Mouse (Mus musculus) midbrain, embryonic 16.5 days (tissue): ENCODE measurements around the gene Lad1. TPM values are rescaled to one million over a fixed set of nuclear protein-coding genes. Genes with fewer than 3 reads are reported as not detected.

ENCODE experiments used
- ATAC-seq: fragments of 200-750 bp; cut with Nextera tagmentation; 2 replicates; pipeline ENCODE4 v1.8.0; 2017; ENCODE audit warnings: moderate TSS enrichment
- H3K27ac ChIP-seq: fragments of 300-500 bp; sonication (generic); 2 replicates; pipeline ENCODE4 v1.5.1; 2014; ENCODE audit warnings: mild to moderate bottlenecking, low read length, mixed read lengths
- H3K27me3 ChIP-seq: fragments of 300-500 bp; sonication (generic); 2 replicates; pipeline ENCODE4 v1.6.1; 2014; ENCODE audit warnings: low read depth, low read length, mixed read lengths; ENCODE audit not compliant: control insufficient read depth, insufficient read depth
- H3K36me3 ChIP-seq: fragments of 300-500 bp; sonication (generic); 2 replicates; pipeline ENCODE4 v1.6.1; 2014; ENCODE audit warnings: mild to moderate bottlenecking, low read length, moderate library complexity, mixed read lengths; ENCODE audit not compliant: control insufficient read depth, insufficient read depth
- H3K4me1 ChIP-seq: fragments of 300-500 bp; sonication (generic); 2 replicates; pipeline ENCODE4 v1.6.1; 2014; ENCODE audit warnings: mild to moderate bottlenecking, low read length, mixed read lengths; ENCODE audit not compliant: control insufficient read depth, insufficient read depth
- H3K4me2 ChIP-seq: fragments of 300-500 bp; sonication (generic); 2 replicates; pipeline ENCODE4 v1.6.1; 2014; ENCODE audit warnings: mild to moderate bottlenecking, low read length, mixed read lengths
- H3K4me3 ChIP-seq: fragments of 300-500 bp; sonication (generic); 2 replicates; pipeline ENCODE4 v1.5.1; 2014; ENCODE audit warnings: low read depth, mild to moderate bottlenecking, low read length, moderate library complexity, mixed read lengths
- H3K9ac ChIP-seq: fragments of 300-500 bp; sonication (generic); 2 replicates; pipeline ENCODE4 v1.6.1; 2014; ENCODE audit warnings: low read depth, low read length, mixed read lengths
- H3K9me3 ChIP-seq: fragments of 300-500 bp; sonication (generic); replicated peaks from 2 replicates; pipeline ENCODE4 v1.6.1; 2014; ENCODE audit warnings: mild to moderate bottlenecking, low read length, mixed read lengths; ENCODE audit not compliant: control insufficient read depth, poor library complexity, severe bottlenecking
- WGBS: fragments of 180-500 bp; shearing (Covaris S2); extraction: QIAGEN DNeasy Blood & Tissue Kit; methylation state at CpG from one replicate; pipeline ENCODE4 v1.1.7; 2014; 5-methylcytosine and 5-hydroxymethylcytosine counted together
- polyA plus RNA-seq: library from polyadenylated mRNA; unstranded; fragments of >200 nt; fragmentation: Nextera tagmentation; extraction: Ambion mirVana; gene quantifications from 2 replicates; pipeline ENCODE4 v1.2.1, GENCODE M21; 2015

Lad1 gene
- polyA plus RNA-seq, result 0.95 and 1.3 TPM in 2 replicates

- ATAC-seq, result peak; percentile 79
- Histone ChIP-seq H3K4me1 (peaks cover 10% of the 10 kb centered on the region; the same call in 1 of the 2 replicates), H3K4me2 (peak within 1 kb of the TSS; percentile 94), H3K9ac (peak within 1 kb of the TSS; percentile 74), H3K27ac (no peak within 1 kb of the TSS), H3K4me3 (peak within 1 kb of the TSS; percentile 60), H3K27me3 (peaks cover 28% of the 10 kb centered on the region), H3K36me3 (no peaks in the 10 kb centered on the region), H3K9me3 (no peaks in the 10 kb centered on the region)
- under 1% methylated on average over 61 of the region's 63 CpGs for WGBS
These were observed at the start of gene Lad1 for GRCm38 (mm10) chr1:135818481-135819086. Gene Lad1 (plus strand): TSS chr1:135818598.

- WGBS, result 80% methylated on average over 7 of the region's 7 CpGs
- no peak overlapping the region for H3K27ac ChIP-seq
These were observed 48.2 kb upstream of the Lad1 start for GRCm38 (mm10) chr1:135770237-135770636.

DNA sequence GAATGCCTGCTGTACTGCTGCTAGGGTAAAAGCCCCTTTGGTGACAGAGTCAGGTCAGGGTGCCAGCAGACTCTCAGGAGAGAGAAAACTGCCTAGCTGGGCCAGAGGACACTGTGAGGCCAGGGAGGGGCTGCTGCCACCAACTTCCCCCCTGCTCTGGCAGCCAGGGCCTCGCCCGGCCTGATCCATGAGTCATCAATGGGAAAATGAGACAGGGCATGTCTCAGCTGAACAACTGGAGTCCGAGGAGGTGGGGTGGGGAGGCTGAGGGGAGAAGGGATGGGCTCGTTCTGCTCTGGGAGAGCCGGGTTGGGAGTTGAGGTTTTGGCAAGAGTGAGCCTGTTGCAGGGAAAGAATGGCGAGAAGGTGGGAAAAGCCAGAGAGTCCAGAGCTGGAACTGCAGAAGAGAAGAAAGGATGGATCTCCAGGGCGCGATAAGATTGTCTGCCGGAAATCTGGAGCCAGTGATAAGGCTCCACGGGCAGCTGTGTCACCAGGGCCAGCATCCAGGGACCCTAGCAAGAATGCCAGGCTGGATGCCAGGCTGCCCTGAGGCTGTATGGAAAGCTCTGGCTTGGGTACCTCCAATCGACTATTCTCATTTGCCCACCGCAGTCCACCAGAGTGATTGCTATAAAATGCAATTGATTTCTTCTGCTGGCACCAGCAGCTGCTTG lies 47.4 kb upstream of the Lad1 start:
- Histone ChIP-seq H3K4me2 (no peak overlapping the region), H3K36me3 (0 out of 2 replicates have a peak, but pooled peaks cover 2% of the 10 kb centered on the region), H3K4me1 (peaks cover 14% of the 10 kb centered on the region), H3K27ac (no peak overlapping the region), H3K9me3 (no peaks in the 10 kb centered on the region), H3K9ac (no peak overlapping the region), H3K27me3 (no peaks in the 10 kb centered on the region), H3K4me3 (no peak overlapping the region)
- 58% methylated on average over 12 of the region's 12 CpGs for WGBS
- ATAC-seq, result no peak

More at GRCm38 (mm10) chr1:135770237-135770636, 48.2 kb upstream of the Lad1 start:
- H3K4me2 ChIP-seq, result no peak overlapping the region
- no peak overlapping the region for H3K4me3 ChIP-seq
- no peaks in the 10 kb centered on the region for H3K9me3 ChIP-seq
- no peak for ATAC-seq
- no peak overlapping the region for H3K9ac ChIP-seq
- H3K36me3 ChIP-seq, result 0 out of 2 replicates have a peak, but pooled peaks cover 2% of the 10 kb centered on the region
- H3K4me1 ChIP-seq, result peaks cover 19% of the 10 kb centered on the region
- no peaks in the 10 kb centered on the region for H3K27me3 ChIP-seq

GRCm38 (mm10) chr1:135771573-135771970 lies 46.8 kb upstream of the Lad1 start:
- H3K27ac ChIP-seq, result peak overlapping the region; percentile 24; the same call in 1 of the 2 replicates
- H3K4me3 ChIP-seq, result no peak overlapping the region
- 71% methylated on average over 8 of the region's 8 CpGs for WGBS
- H3K9me3 ChIP-seq, result no peaks in the 10 kb centered on the region
- 0 out of 2 replicates have a peak, but pooled peaks cover 2% of the 10 kb centered on the region for H3K36me3 ChIP-seq
- H3K9ac ChIP-seq, result no peak overlapping the region
- no peak overlapping the region for H3K4me2 ChIP-seq
- peaks cover 13% of the 10 kb centered on the region for H3K4me1 ChIP-seq
- ATAC-seq, result no peak
- H3K27me3 ChIP-seq, result no peaks in the 10 kb centered on the region

- H3K9ac ChIP-seq, result no peak overlapping the region
- H3K27me3 ChIP-seq, result no peaks in the 10 kb centered on the region
- H3K27ac ChIP-seq, result no peak overlapping the region
- peaks cover 5% of the 10 kb centered on the region for H3K4me1 ChIP-seq
- H3K4me2 ChIP-seq, result no peak overlapping the region
- H3K9me3 ChIP-seq, result no peaks in the 10 kb centered on the region
- no peak overlapping the region for H3K4me3 ChIP-seq
- ATAC-seq, result no peak
- H3K36me3 ChIP-seq, result no peaks in the 10 kb centered on the region
These were observed 41.8 kb upstream of the Lad1 start for GRCm38 (mm10) chr1:135776596-135776995.

DNA sequence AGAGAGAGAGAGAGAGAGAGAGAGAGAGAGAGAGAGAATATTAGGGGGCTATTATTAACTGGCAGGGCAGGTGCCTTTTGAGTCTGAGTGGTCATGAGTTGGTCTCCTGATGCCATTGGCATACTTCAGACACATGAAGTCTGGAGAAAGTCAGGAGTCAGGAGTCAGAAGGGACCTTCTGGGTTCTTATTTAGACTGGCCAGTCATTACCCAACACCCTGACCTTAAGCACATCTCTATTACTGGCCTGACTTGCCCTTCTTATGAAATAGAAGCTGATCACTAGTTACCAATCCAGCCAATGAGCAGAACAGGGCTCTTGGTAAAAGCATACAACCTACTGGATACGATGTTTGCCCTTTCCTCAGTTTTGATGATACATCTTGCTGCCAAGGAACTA lies 41.4 kb upstream of the Lad1 start:
- Histone ChIP-seq H3K4me1 (peaks cover 5% of the 10 kb centered on the region; the same call in 1 of the 2 replicates), H3K36me3 (no peaks in the 10 kb centered on the region), H3K9me3 (no peaks in the 10 kb centered on the region), H3K27ac (no peak overlapping the region), H3K4me3 (no peak overlapping the region), H3K9ac (no peak overlapping the region), H3K4me2 (no peak overlapping the region), H3K27me3 (no peaks in the 10 kb centered on the region)
- no peak for ATAC-seq
- 92% methylated on average over 1 of the region's 1 CpGs for WGBS

GRCm38 (mm10) chr1:135778780-135779535 lies 39.4 kb upstream of the Lad1 start, which contains the start of gene Tnni1:
Gene Tnni1 (plus strand): TSS chr1:135779434.
- no peak within 1 kb of the TSS for H3K27ac ChIP-seq
- H3K9me3 ChIP-seq, result no peaks in the 10 kb centered on the region
- H3K9ac ChIP-seq, result no peak within 1 kb of the TSS
- H3K4me1 ChIP-seq, result peaks cover 7% of the 10 kb centered on the region; the same call in 1 of the 2 replicates
- H3K4me3 ChIP-seq, result no peak within 1 kb of the TSS
- H3K27me3 ChIP-seq, result no peaks in the 10 kb centered on the region
- 22% methylated on average over 22 of the region's 22 CpGs for WGBS
- H3K4me2 ChIP-seq, result no peak within 1 kb of the TSS
- no peaks in the 10 kb centered on the region for H3K36me3 ChIP-seq
- 0 out of 2 replicates have a peak, but pooled peaks have one; percentile 32 for ATAC-seq

DNA sequence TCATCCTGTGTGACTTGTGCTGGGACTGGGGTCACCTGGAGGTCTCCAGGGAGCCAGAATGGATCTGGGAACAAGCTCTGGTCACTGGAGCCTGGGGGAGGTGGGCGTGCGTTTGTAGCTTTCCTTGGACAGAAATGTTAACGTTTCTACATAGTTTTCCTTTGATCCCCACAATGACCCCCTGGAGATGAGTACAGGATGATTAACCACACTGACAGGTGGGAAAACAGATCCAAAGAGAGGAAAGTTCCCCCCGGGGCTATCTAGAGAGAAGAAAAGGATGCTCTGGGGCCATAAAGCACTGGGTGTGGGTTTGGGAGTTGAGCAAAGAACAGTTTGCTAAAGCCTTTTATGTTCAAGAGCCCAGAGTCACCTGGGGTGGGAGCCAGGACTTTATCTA lies 37.7 kb upstream of the Lad1 start:
- H3K4me1 ChIP-seq, result peaks cover 7% of the 10 kb centered on the region; the same call in 1 of the 2 replicates
- H3K4me3 ChIP-seq, result no peak overlapping the region
- no peak overlapping the region for H3K27ac ChIP-seq
- no peaks in the 10 kb centered on the region for H3K9me3 ChIP-seq
- no peak overlapping the region for H3K9ac ChIP-seq
- H3K4me2 ChIP-seq, result no peak overlapping the region
- no peaks in the 10 kb centered on the region for H3K36me3 ChIP-seq
- ATAC-seq, result no peak
- H3K27me3 ChIP-seq, result no peaks in the 10 kb centered on the region
- WGBS, result 66% methylated on average over 4 of the region's 4 CpGs
